Mouse (Mus musculus): ENCODE measurements around the gene Gm9508.

The Gm9508 gene

GRCm38 (mm10) chr10:77667402-77667801, 29.6 kb downstream of the Gm9508 start:
- DNase-seq: no peak

DNA sequence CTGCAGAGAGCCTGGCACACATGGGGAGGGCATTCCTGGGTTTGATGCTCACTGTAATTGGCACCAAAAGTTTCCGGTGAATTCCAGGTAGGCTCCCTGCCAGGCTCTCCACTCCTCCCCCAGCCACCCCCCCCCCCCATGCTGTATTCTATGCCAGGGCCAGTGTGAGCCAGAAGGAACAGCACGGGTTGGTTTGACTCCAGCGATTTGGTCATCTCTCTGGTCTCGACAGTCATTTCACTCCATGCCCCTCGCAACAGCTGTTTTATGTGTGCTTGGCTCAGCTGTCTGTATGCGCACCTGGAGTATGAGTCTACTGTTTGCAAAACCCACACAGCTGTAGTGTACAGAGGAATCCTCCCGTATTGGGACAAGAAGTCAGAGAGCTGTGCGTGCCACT, 30.7 kb downstream of the Gm9508 start:
- no peak for DNase-seq

GRCm38 (mm10) chr10:77663949-77664665, 32.9 kb downstream of the Gm9508 start:
- no peak for DNase-seq

GRCm38 (mm10) chr10:77658286-77658994, 38.6 kb downstream of the Gm9508 start:
- no peak for DNase-seq

DNA sequence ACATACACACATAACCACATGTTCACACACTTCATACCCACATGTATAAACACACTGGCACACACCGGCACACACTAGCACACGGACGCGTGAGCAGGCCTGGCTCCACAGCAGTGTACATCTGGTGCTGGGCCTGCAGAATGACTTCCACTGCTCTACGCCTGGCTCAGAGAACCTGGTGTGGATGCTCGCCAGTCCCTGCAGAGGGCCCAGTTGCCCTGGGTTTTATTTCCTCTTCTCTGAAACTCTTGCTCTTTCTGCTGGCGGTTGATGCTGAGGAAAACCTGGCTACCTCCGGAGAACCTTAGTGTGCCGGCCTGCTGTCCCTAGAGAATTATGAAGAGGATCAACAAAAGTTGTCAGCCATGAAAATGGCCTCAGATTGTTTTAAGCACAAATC, 45.0 kb downstream of the Gm9508 start:
- no peak for DNase-seq

DNA sequence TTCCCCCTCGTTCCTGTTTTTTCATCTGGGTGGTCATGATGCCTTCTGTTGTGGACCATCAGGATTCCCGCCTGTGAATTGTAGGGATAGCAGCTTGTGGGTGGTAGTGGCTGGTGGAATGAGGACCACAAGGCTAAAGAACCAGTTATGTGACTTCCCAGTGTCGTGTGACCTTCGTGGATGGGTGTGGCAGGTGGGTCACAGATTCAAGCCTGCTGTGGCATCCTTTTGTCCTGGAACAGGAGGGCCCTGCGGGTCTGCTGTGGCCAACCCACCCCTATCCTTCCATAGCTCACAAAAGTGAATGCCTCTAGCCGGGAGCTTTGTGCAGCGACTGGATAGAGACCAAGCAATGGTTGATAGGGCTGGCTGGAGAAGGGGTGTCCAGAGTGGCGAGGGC, 49.1 kb downstream of the Gm9508 start:
- DNase-seq: no peak

- DNase-seq: no peak
Observed at GRCm38 (mm10) chr10:77647461-77647860, 49.6 kb downstream of the Gm9508 start.
